Mouse (Mus musculus) midbrain, embryonic 14.5 days (tissue): ENCODE data around the gene Npcd. TPM values are rescaled to one million over a fixed set of nuclear protein-coding genes. Genes with fewer than 3 reads are reported as not detected.

Experiments used
- ATAC-seq: fragments of 200-750 bp; cut with Nextera tagmentation; 2 replicates; pipeline ENCODE4 v1.8.0; 2017; ENCODE audit warnings: moderate number of reproducible peaks, moderate library complexity; ENCODE audit not compliant: low FRiP score, low TSS enrichment
- DNase-seq: peaks from one replicate; pipeline ENCODE4 v3.0.0-alpha.2; 2015
- H3K27ac ChIP-seq: fragments of 300-500 bp; sonication (generic); replicated peaks from 2 replicates; pipeline ENCODE4 v1.5.1; 2014; ENCODE audit warnings: mild to moderate bottlenecking, low read depth, low read length, moderate library complexity
- H3K27me3 ChIP-seq: fragments of 300-500 bp; sonication (generic); 2 replicates; pipeline ENCODE4 v1.6.1; 2014; ENCODE audit warnings: low read length, control low read depth, mixed read lengths; ENCODE audit not compliant: control insufficient read depth, insufficient read depth
- H3K36me3 ChIP-seq: fragments of 300-500 bp; sonication (generic); 2 replicates; pipeline ENCODE4 v1.6.1; 2014; ENCODE audit warnings: low read length, control low read depth; ENCODE audit not compliant: control insufficient read depth, insufficient read depth
- H3K4me1 ChIP-seq: fragments of 300-500 bp; sonication (generic); 2 replicates; pipeline ENCODE4 v1.6.1; 2014; ENCODE audit warnings: mild to moderate bottlenecking, antibody characterized with exemption, low read length, control low read depth; ENCODE audit not compliant: control insufficient read depth, insufficient read depth
- H3K4me2 ChIP-seq: fragments of 300-500 bp; sonication (generic); 2 replicates; pipeline ENCODE4 v1.6.1; 2014; ENCODE audit warnings: mild to moderate bottlenecking, low read length, moderate library complexity
- H3K4me3 ChIP-seq: fragments of 300-500 bp; sonication (generic); replicated peaks from 2 replicates; pipeline ENCODE4 v1.5.1; 2014; ENCODE audit warnings: low read depth, low read length
- H3K9ac ChIP-seq: fragments of 300-500 bp; sonication (generic); replicated peaks from 2 replicates; pipeline ENCODE4 v1.6.1; 2014; ENCODE audit warnings: mild to moderate bottlenecking, low read length, moderate library complexity
- H3K9me3 ChIP-seq: fragments of 300-500 bp; sonication (generic); 2 replicates; pipeline ENCODE4 v1.6.1; 2016; ENCODE audit warnings: low read length, control low read depth, mixed read lengths; ENCODE audit not compliant: control insufficient read depth
- WGBS: fragments of 180-500 bp; shearing (Covaris S2); extraction: QIAGEN DNeasy Blood & Tissue Kit; methylation state at CpG from one replicate; pipeline ENCODE4 v1.1.7; 2014; 5-methylcytosine and 5-hydroxymethylcytosine counted together
- polyA plus RNA-seq: library from polyadenylated mRNA; unstranded; fragments of >200 nt; fragmentation: Nextera tagmentation; extraction: Ambion mirVana; gene quantifications from 2 replicates; pipeline ENCODE4 v1.2.1, GENCODE M21; 2014

Gene Npcd
- polyA plus RNA-seq, 1 experiment from 2014 or later, result not detected

- H3K9ac ChIP-seq, result no peak overlapping the region
Observed at GRCm38 (mm10) chr15:79793076-79793475, 41.0 kb downstream of the Npcd start.

GRCm38 (mm10) chr15:79792455-79792854, 41.6 kb downstream of the Npcd start:
- WGBS, result 21% methylated on average over 19 of the region's 19 CpGs
- Histone ChIP-seq H3K4me2 (no peak overlapping the region), H3K27me3 (no peaks in the 10 kb centered on the region), H3K9me3 (no peaks in the 10 kb centered on the region), H3K4me1 (peaks cover 8% of the 10 kb centered on the region), H3K4me3 (no peak overlapping the region), H3K36me3 (peaks cover 7% of the 10 kb centered on the region; the same call in 1 of the 2 replicates), H3K27ac (no peak overlapping the region), H3K9ac (no peak overlapping the region)
- ATAC-seq (no peak), DNase-seq (peak; percentile 33)

More at GRCm38 (mm10) chr15:79793076-79793475, 41.0 kb downstream of the Npcd start:
- DNase-seq (no peak), ATAC-seq (no peak)
- Histone ChIP-seq H3K9me3 (no peaks in the 10 kb centered on the region), H3K36me3 (peaks cover 7% of the 10 kb centered on the region; the same call in 1 of the 2 replicates), H3K4me3 (no peak overlapping the region), H3K27me3 (no peaks in the 10 kb centered on the region), H3K4me2 (no peak overlapping the region), H3K27ac (no peak overlapping the region), H3K4me1 (peaks cover 2% of the 10 kb centered on the region)
- 92% methylated on average over 9 of the region's 9 CpGs for WGBS

- no peaks in the 10 kb centered on the region for H3K27me3 ChIP-seq
Observed at GRCm38 (mm10) chr15:79791502-79791901, 42.5 kb downstream of the Npcd start.

GRCm38 (mm10) chr15:79790905-79791304, 43.1 kb downstream of the Npcd start:
- DNase-seq (no peak), ATAC-seq (no peak)
- WGBS, result 86% methylated on average over 6 of the region's 6 CpGs
- Histone ChIP-seq H3K4me2 (no peak overlapping the region), H3K9me3 (no peaks in the 10 kb centered on the region), H3K36me3 (peaks cover 7% of the 10 kb centered on the region; the same call in 1 of the 2 replicates), H3K27me3 (no peaks in the 10 kb centered on the region), H3K9ac (no peak overlapping the region), H3K4me1 (peaks cover 14% of the 10 kb centered on the region), H3K4me3 (no peak overlapping the region), H3K27ac (no peak overlapping the region)

More at GRCm38 (mm10) chr15:79791502-79791901, 42.5 kb downstream of the Npcd start:
- no peak overlapping the region for H3K4me3 ChIP-seq
- H3K27ac ChIP-seq, result no peak overlapping the region
- no peaks in the 10 kb centered on the region for H3K9me3 ChIP-seq
- no peak overlapping the region for H3K4me2 ChIP-seq
- 4% methylated on average over 12 of the region's 12 CpGs for WGBS
- DNase-seq (peak; percentile 68), ATAC-seq (no peak)
- H3K36me3 ChIP-seq, result peaks cover 7% of the 10 kb centered on the region; the same call in 1 of the 2 replicates
- H3K4me1 ChIP-seq, result peaks cover 14% of the 10 kb centered on the region
- H3K9ac ChIP-seq, result no peak overlapping the region

- 64% methylated on average over 8 of the region's 8 CpGs for WGBS
- peaks cover 7% of the 10 kb centered on the region; the same call in 1 of the 2 replicates for H3K36me3 ChIP-seq
- DNase-seq, result no peak
- H3K9me3 ChIP-seq, result no peaks in the 10 kb centered on the region
- H3K4me3 ChIP-seq, result no peak overlapping the region
- no peak overlapping the region for H3K9ac ChIP-seq
- peaks cover 14% of the 10 kb centered on the region for H3K4me1 ChIP-seq
- ATAC-seq, result no peak
- H3K27me3 ChIP-seq, result no peaks in the 10 kb centered on the region
- H3K4me2 ChIP-seq, result no peak overlapping the region
- no peak overlapping the region for H3K27ac ChIP-seq
Observed at GRCm38 (mm10) chr15:79790111-79790510, 43.9 kb downstream of the Npcd start.

GRCm38 (mm10) chr15:79787815-79788214, 46.2 kb downstream of the Npcd start:
- 28% methylated on average over 8 of the region's 8 CpGs for WGBS
- peaks cover 14% of the 10 kb centered on the region for H3K4me1 ChIP-seq
- no peak overlapping the region; the same call in 1 of the 2 replicates for H3K9ac ChIP-seq
- H3K36me3 ChIP-seq, result peaks cover 7% of the 10 kb centered on the region; the same call in 1 of the 2 replicates
- DNase-seq (peak; percentile 41), ATAC-seq (no peak)
- H3K4me3 ChIP-seq, result no peak overlapping the region
- no peak overlapping the region for H3K4me2 ChIP-seq
- H3K27me3 ChIP-seq, result no peaks in the 10 kb centered on the region
- H3K27ac ChIP-seq, result peak overlapping the region; percentile 49; the same call in 1 of the 2 replicates
- no peaks in the 10 kb centered on the region for H3K9me3 ChIP-seq

- ATAC-seq, result no peak
- no peak overlapping the region for H3K9ac ChIP-seq
- H3K4me1 ChIP-seq, result peaks cover 14% of the 10 kb centered on the region
- 67% methylated on average over 1 of the region's 1 CpGs for WGBS
- no peak overlapping the region for H3K4me3 ChIP-seq
- H3K4me2 ChIP-seq, result no peak overlapping the region
- no peak for DNase-seq
- H3K27ac ChIP-seq, result no peak overlapping the region
- H3K27me3 ChIP-seq, result no peaks in the 10 kb centered on the region
- no peaks in the 10 kb centered on the region for H3K9me3 ChIP-seq
- peaks cover 5% of the 10 kb centered on the region; the same call in 1 of the 2 replicates for H3K36me3 ChIP-seq
Observed at GRCm38 (mm10) chr15:79785056-79785455, 49.0 kb downstream of the Npcd start.

GRCm38 (mm10) chr15:79777749-79778148, 56.3 kb downstream of the Npcd start, which contains the start of gene Dnal4:
TSS of gene Dnal4 (minus strand) at chr15:79777849.
- Histone ChIP-seq H3K4me2 (no peak within 1 kb of the TSS), H3K4me3 (no peak within 1 kb of the TSS), H3K4me1 (peaks cover 13% of the 10 kb centered on the region), H3K9me3 (no peaks in the 10 kb centered on the region), H3K36me3 (no peaks in the 10 kb centered on the region), H3K27me3 (no peaks in the 10 kb centered on the region), H3K27ac (no peak within 1 kb of the TSS), H3K9ac (no peak within 1 kb of the TSS)
- DNase-seq (no peak), ATAC-seq (no peak)

GRCm38 (mm10) chr15:79775662-79776061, 58.4 kb downstream of the Npcd start:
- Histone ChIP-seq H3K36me3 (no peaks in the 10 kb centered on the region), H3K27ac (no peak overlapping the region), H3K4me1 (peaks cover 13% of the 10 kb centered on the region), H3K27me3 (no peaks in the 10 kb centered on the region), H3K4me2 (no peak overlapping the region), H3K9ac (no peak overlapping the region), H3K9me3 (no peaks in the 10 kb centered on the region), H3K4me3 (no peak overlapping the region)
- WGBS, result 63% methylated on average over 7 of the region's 7 CpGs
- ATAC-seq, result no peak
- DNase-seq, result no peak
